Mouse (Mus musculus): ENCODE measurements around the gene Il1r2.

Gene Il1r2

DNA sequence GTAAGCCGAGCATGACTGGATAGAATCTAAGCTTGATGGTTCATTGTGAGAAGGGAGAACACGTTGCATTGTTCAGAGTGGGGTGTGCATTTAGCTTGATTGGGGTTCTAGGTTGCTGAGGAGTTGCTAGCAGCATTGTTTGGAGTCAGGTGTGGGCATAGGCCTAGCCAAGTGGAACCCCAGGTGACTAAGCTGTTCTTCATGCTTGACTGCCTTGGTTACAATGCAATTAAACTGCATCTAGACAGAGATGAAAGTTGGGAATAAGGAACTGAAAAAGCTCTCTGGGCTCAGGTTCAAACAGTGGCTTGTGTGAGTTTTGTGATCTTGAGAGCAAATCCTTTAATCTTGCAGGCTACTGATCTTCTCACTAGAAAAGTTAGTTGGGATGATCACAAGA is 55.4 kb downstream of the Il1r2 start:
- CTCF ChIA-PET = no interaction called here

DNA sequence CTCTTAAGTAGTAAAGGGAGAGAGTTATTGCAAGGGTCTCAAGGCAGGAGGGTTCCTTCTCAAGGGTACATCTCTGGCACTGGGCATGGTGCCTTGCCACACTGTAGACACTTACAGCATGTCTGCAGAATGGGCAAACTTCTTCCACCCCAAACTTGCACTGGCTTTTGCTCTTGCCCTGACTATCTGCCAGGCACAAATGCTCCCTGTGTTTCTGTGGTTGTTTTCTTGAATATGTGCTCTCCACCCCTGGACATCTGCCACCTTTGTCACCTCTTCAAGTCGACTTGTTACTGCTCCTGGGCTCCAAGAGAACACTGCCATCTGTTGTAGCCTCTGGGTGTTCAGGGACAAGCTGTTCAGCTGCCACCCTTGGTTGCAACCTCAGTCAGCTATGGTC is 57.8 kb downstream of the Il1r2 start:
- CTCF ChIA-PET = interaction anchor here (0.6 kb wide), 1 partner anchor 194 kb away, joined by 5 read pairs; no protein-coding TSS in a partner anchor

DNA sequence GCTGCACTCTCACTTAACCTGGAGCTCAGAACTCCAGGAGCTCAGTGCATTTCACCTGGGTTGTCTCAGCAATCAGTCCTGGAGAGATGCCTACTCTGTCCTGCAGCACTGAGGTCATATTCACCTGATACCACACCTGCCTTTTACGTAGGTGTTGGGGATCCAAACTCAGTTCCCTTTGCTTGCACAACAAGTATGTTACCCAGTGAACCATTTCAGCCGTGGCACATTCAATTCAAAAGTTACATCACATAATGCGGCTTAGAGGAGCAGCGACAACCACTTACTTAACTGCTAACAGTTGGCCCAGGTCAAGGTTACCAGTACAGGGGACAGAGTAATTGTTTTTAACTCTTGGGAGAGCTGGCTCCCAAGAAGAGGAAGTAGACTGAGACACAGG is 58.8 kb downstream of the Il1r2 start:
- CTCF ChIA-PET = no interaction called here

DNA sequence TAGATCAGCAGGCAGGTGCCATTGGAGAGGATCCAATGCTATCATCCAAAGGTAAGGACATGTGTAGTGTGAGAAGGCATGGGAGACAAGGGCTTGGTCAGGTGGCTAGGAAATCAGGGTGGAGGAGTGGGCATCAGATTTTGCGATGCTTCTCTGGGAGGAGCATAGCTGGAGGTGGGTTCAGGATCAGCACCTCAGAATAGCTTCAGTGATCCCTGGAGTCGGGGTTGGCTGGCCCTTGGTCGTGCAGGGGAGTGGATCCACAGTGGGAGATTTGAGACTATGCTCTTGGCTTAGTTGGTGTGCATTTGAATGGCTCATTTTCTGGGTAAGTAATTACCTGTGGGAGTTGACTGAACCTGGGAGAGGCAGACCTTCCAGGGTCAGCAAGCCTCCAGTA is 59.7 kb downstream of the Il1r2 start:
- CTCF ChIA-PET = no interaction called here

DNA sequence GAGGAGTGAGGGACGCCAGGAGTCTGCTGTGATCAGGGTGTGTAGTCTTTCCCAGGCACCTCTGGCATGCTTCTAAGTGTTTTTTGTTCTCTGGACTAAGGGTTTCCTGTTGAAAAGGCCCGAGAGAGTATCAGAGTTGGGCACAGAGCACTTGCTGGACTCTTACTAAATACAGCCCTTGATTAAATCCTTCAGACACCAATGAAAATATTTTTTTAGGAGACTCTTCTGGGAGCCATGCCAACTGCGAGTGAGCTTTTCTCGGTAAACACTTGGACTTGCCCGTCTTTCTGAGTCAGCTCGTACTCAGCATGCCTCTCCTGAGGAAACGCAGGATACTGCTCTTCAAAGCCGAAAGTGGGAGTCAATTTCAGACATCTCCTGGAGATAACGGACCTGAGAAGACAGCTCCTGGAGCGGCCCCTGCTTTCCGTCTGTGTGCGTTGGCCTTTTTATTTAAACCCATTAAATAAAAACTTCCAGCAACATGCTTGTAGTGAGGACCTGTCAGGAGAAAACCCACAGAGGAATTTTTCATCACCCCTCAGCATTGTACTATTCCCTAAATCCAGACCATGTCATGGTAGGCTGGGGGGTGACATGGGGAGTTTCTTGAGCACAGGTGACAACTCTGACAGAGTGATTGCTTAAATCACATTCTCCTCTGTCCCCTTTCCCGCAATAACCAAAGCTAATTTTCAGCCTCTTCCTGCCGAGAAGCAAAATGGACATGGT is 66.1 kb downstream of the Il1r2 start:
- CTCF ChIA-PET = no interaction called here

DNA sequence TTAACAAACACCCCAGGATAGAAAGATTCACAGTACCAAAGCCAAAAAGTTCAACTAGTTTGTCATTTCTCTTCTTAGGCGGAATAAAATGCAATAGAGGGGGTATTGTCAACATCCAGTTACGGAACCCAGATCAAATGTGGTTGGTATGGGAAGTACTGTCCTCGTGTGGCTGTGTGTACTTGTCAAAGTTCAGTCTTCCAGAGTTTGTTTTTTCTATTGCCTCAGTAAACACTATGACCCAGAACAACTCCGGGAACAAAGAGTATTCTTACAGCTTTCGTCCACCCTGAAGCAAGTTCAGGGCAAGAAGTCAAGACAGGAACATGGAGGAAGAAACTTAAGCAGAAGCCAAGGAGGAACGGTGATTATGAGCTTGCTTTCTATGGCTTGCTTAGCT is 82.2 kb downstream of the Il1r2 start:
- CTCF ChIA-PET = no interaction called here

DNA sequence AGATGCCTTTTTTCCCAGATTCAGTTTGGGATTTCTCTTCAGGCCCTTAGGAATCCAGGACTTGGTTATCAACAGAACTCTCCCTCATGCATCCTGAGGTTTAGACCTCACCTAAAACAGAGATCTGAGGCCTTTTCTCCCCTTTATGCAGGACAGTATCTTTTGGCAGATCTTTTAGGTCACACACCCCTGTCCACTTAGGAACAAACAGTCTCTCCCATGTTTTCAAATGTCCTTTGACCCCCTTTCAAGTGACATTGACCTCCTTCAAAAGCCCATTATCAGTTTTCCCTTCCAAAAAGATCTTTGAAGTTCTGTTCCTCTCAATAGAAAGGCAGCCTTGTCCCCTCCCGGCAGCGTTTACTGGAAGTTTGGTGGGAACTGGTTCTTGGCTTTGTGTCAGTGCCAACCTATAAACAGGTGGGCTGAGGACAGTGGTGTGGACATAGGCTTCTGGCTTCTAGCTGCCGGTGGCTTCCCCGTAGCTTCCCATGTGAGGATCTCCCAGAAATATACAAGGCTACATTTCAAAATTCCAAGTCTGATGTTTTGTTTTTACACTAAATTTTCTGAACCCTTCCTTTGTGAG is 89.5 kb downstream of the Il1r2 start:
- CTCF ChIA-PET = no interaction called here

DNA sequence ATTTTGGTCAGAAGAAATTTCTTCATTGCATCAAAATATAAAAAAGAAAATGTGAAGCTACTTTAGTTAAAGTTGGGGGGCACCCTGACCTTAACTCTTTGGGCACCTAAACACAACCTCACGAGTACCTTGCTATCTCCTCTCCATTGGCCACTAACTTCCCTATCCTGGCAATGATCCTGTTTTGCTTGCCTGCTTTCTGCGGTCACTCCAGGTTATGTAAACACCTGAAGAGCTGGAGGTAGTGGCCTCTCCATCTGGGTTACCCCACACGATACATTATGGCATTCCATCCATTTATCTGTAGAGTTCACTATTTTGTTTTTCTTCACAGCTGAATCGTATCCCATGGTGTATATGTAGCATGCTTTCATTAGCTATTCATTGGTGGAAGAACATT is 90.5 kb downstream of the Il1r2 start:
- CTCF ChIA-PET = no interaction called here

DNA sequence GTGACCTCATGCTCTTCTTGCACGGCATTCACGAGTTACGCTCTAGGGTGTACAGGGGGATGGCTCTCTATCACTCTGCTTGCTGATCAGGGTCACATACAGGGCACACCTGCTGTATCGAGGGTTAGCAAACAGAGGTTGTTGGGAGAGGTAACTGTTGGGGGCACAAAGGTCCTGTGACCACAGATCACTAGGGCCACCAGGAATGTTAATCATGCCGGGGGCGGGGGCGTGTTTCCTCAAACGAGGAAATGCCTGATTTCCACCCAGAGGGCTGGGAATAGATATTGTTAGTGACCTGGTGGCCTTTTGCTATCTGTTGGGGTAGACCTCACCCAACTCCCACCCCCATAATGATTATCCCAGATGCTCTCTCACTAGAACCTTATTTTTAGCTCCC is 93.7 kb downstream of the Il1r2 start:
- CTCF ChIA-PET = no interaction called here

DNA sequence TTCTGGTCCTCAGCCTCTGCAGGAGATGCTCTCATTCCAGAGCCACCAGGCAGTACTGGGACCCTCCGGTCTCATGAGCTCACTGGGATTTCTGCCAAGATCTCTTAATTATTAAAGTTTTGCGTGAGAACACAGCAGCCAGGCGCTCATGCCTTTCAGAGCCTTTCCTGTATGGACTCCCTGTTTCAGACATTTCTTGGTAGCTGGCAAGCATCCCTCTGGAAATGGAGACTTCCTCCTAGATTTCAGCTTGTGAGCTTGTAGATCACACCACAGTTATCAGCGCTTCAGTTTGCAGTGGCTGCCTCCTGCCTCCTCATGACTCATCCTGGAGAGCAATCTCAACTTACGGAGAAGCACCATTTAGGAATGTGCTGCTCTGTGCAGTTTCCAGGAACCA is 98.0 kb downstream of the Il1r2 start:
- CTCF ChIA-PET = no interaction called here

DNA sequence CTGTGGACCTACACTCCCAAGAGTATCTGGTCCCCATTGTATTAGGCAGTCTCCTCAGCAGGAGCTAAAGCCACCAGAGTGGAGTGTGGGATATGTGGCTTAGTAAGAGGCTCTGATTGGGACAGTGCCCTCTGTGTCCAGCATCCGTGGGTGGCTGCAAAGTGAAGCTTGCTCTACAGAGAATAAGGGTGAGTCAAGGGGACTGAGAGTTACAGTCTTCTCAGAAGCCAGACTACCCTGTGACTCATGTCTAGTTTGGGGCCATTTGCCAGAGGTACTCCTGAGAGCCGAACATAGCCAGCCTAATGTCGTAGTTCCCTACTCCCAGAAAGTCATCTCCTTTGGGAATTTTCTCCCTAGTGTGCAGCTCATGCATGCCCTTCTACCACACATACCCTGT is 100.3 kb downstream of the Il1r2 start:
- CTCF ChIA-PET = no interaction called here

Measured in spleen, embryonic (tissue).